Mouse (Mus musculus) liver, embryonic 11.5 days (tissue): Measurements from ENCODE around the gene Atp2b2. TPM values are rescaled to one million over a fixed set of nuclear protein-coding genes. Genes with fewer than 3 reads are reported as not detected.
A peak's percentile ranks its signal among the peaks of the same experiment; 100 is the strongest.

Source experiments
- ATAC-seq: fragments of 200-750 bp; cut with Nextera tagmentation; replicated peaks from 2 replicates; pipeline ENCODE4 v1.8.0; 2017; ENCODE audit warnings: moderate number of reproducible peaks, mild to moderate bottlenecking, moderate TSS enrichment, moderate library complexity; ENCODE audit not compliant: low FRiP score
- DNase-seq: peaks from one replicate; pipeline ENCODE4 v3.0.0-alpha.2; 2017; ENCODE audit warnings: low spot score
- H3K27ac ChIP-seq: fragments of 300-500 bp; sonication (generic); 2 replicates; pipeline ENCODE4 v1.5.1; 2014; ENCODE audit warnings: mild to moderate bottlenecking, low read depth, low read length, control low read depth
- H3K27me3 ChIP-seq: fragments of 300-500 bp; sonication (generic); replicated peaks from 2 replicates; pipeline ENCODE4 v1.6.1; 2014; ENCODE audit warnings: low read length, mixed read lengths; ENCODE audit not compliant: control insufficient read depth, insufficient read depth
- H3K36me3 ChIP-seq: fragments of 300-500 bp; sonication (generic); 2 replicates; pipeline ENCODE4 v1.6.1; 2014; ENCODE audit warnings: mild to moderate bottlenecking, low read length, moderate library complexity, mixed read lengths; ENCODE audit not compliant: control insufficient read depth, insufficient read depth
- H3K4me1 ChIP-seq: fragments of 300-500 bp; sonication (generic); replicated peaks from 2 replicates; pipeline ENCODE4 v1.6.1; 2014; ENCODE audit warnings: low read length, mixed read lengths; ENCODE audit not compliant: control insufficient read depth, insufficient read depth
- H3K4me2 ChIP-seq: fragments of 300-500 bp; sonication (generic); 2 replicates; pipeline ENCODE4 v1.6.1; 2014; ENCODE audit warnings: mild to moderate bottlenecking, control low read depth, moderate library complexity
- H3K4me3 ChIP-seq: fragments of 300-500 bp; sonication (generic); 2 replicates; pipeline ENCODE4 v1.5.1; 2014; ENCODE audit warnings: low read depth, low read length, control low read depth
- H3K9ac ChIP-seq: fragments of 300-500 bp; sonication (generic); 2 replicates; pipeline ENCODE4 v1.6.1; 2014; ENCODE audit warnings: low read depth, low read length, control low read depth
- H3K9me3 ChIP-seq: fragments of 300-500 bp; sonication (generic); 2 replicates; pipeline ENCODE4 v1.6.1; 2016; ENCODE audit warnings: low read length, inconsistent platforms, mixed read lengths; ENCODE audit not compliant: control insufficient read depth
- WGBS: fragments of 180-500 bp; shearing (Covaris S2); extraction: QIAGEN DNeasy Blood & Tissue Kit; methylation state at CpG from one replicate; pipeline ENCODE4 v1.1.7; 2014; 5-methylcytosine and 5-hydroxymethylcytosine counted together
- polyA plus RNA-seq: library from polyadenylated mRNA; unstranded; fragments of >200 nt; fragmentation: Nextera tagmentation; extraction: Ambion mirVana; gene quantifications from 2 replicates; pipeline ENCODE4 v1.2.1, GENCODE M21; 2014

Gene Atp2b2
- polyA plus RNA-seq, 1 experiment from 2014 or later, result 0.62 TPM

DNA sequence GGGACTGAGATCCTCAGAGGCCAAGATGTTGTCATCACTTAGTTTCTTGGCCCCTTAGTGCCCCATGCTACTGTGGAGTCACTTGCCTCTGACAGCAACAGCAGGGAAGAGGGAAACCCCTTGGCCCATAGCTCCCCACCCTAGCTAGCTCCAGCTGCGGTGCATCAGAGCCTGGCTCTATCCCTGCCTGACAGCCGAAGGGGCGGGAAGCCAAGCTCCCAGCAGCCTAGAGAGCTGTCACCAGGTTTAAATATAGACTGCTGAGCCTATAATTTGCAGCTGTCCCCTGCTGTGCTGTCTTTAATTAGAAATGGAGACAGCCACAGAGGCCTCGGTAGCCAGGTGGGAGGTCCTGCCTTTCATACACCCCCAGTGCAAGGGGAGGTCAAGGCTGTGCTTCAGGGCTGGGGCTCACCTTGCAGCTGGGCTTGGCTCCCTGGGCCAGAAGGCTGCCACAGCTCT is 247.1 kb downstream of the Atp2b2 start:
- no peak overlapping the region for H3K4me2 ChIP-seq
- DNase-seq, result no peak
- no peak overlapping the region for H3K9ac ChIP-seq
- H3K4me1 ChIP-seq, result no peaks in the 10 kb centered on the region
- no peaks in the 10 kb centered on the region for H3K9me3 ChIP-seq
- no peak for ATAC-seq
- no peak overlapping the region for H3K4me3 ChIP-seq
- no peaks in the 10 kb centered on the region for H3K36me3 ChIP-seq
- H3K27me3 ChIP-seq, result no peaks in the 10 kb centered on the region
- WGBS, result 24% methylated on average over 4 of the region's 4 CpGs
- no peak overlapping the region for H3K27ac ChIP-seq

DNA sequence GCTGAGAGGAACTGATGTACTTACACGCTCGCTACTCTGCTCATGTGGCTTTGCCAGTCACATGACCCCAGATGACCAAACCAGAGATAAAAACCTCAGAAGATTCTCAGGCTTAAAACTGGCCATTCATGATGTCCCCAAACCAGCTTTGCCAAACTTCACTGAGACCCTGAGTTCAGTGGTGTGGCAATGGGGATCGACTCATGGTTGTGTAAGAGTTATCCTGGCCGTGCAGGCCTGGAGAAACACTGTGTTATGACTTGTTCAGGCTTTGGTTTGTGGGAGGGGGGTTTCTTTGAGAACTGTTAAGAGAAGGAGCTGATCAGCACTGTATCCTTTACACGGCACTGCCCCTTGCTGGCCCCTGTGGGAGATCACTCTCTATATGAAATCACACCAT is 250.0 kb downstream of the Atp2b2 start:
- no peak overlapping the region for H3K4me3 ChIP-seq
- no peak overlapping the region for H3K4me2 ChIP-seq
- H3K9ac ChIP-seq, result no peak overlapping the region
- no peaks in the 10 kb centered on the region for H3K36me3 ChIP-seq
- H3K27me3 ChIP-seq, result no peaks in the 10 kb centered on the region
- ATAC-seq (no peak), DNase-seq (no peak)
- 69% methylated on average over 5 of the region's 5 CpGs for WGBS
- no peaks in the 10 kb centered on the region for H3K4me1 ChIP-seq
- H3K27ac ChIP-seq, result no peak overlapping the region
- no peaks in the 10 kb centered on the region for H3K9me3 ChIP-seq

DNA sequence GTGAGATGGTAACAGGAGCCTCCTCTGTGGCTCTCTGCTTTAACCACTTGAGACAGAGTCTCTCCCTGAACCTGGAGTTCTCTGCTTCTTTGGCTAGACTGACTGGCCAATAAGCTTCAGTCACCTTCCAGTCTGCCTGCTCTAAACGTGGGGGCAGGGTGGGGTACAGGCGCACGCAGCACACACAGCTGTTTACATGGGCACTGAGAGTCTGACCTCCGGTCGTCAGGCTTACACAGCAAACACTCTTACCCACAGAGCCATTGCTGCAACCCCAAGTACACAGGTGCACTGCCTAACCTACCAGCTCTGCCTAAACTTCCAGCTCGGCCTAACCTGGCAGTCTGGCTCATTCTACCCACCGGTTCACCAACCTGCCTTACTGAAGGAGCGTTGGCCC is 251.4 kb downstream of the Atp2b2 start:
- DNase-seq (no peak), ATAC-seq (no peak)
- Histone ChIP-seq H3K27ac (no peak overlapping the region), H3K27me3 (no peaks in the 10 kb centered on the region), H3K9ac (no peak overlapping the region), H3K4me3 (no peak overlapping the region), H3K4me2 (no peak overlapping the region), H3K4me1 (no peaks in the 10 kb centered on the region), H3K9me3 (no peaks in the 10 kb centered on the region), H3K36me3 (no peaks in the 10 kb centered on the region)
- WGBS, result 67% methylated on average over 8 of the region's 8 CpGs

DNA sequence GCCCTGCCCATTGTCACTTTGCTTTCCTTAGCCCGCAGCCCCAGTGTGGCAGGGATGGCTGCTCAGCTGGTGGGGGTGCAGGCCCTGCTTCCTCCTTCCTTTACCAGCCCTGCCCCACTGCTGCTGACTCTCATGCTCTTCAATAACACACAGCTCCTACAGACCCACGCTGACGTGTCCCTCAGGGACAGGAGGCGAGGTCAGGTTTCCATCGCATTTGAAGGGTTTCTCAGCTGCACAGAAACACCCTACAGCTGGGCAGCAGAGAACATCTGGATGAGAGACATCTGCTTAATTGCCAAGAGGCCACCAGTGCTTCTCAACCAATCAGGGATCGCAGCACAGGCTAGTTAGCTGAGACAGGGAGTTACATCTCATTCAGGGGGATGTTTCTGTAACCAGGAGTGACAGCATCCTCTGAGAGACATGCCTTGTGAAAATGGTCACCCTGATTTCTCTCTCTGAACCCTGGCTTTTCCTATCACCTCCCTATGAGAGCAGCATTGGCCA is 254.9 kb downstream of the Atp2b2 start:
- Histone ChIP-seq H3K27ac (no peak overlapping the region), H3K4me3 (no peak overlapping the region), H3K9ac (no peak overlapping the region), H3K9me3 (no peaks in the 10 kb centered on the region), H3K36me3 (no peaks in the 10 kb centered on the region), H3K4me2 (no peak overlapping the region), H3K27me3 (no peaks in the 10 kb centered on the region), H3K4me1 (no peaks in the 10 kb centered on the region)
- no peak for ATAC-seq
- 57% methylated on average over 6 of the region's 6 CpGs for WGBS
- DNase-seq, result no peak

DNA sequence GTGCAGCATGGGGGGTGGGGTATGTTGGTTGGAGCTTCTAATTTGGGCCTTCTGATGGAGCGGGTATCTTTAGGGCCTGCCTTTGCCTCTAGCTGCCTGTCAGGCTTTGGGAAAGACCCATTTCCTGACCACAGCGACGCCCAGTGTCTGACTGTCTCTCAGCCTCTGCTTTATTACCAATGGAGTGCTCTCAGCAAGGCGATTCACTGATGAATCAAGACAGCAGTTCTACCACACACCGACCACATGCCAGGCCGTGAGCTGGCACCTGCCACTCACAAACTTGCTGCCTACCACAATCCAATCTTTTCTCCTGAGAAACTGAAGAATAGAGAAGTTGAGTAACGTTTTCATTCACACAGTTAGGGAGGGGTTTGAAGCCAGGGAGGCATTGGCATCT is 256.8 kb downstream of the Atp2b2 start:
- H3K27me3 ChIP-seq, result no peaks in the 10 kb centered on the region
- no peaks in the 10 kb centered on the region for H3K9me3 ChIP-seq
- no peak overlapping the region for H3K27ac ChIP-seq
- no peak overlapping the region for H3K9ac ChIP-seq
- 63% methylated on average over 7 of the region's 7 CpGs for WGBS
- H3K36me3 ChIP-seq, result no peaks in the 10 kb centered on the region
- H3K4me1 ChIP-seq, result no peaks in the 10 kb centered on the region
- DNase-seq (no peak), ATAC-seq (no peak)
- H3K4me2 ChIP-seq, result no peak overlapping the region
- no peak overlapping the region for H3K4me3 ChIP-seq

DNA sequence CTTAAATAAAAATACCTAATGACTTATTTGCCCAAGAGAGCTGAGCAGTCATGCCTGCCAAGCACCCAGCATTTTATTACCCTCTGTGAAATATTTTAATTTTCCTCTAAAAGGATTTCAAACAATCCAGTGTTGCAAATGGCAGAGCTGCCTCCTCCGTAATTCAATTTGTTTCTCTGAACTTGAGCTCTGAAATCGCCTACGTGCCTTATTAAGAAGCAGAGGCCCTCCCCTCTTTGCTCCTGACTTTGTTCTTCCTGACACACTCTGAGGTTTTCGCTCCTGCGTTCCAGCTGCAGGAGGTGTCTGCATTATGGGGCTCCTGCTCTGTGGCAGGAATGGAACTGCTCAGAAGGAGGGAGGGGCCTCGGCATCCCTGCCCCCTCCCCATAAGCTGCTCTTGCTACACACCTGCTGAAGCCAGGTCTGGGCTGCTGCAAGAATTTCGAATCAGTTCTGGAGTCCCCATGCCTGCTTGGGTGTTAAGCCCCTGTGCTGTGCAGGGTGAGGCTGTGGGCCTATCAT is 264.1 kb downstream of the Atp2b2 start:
- H3K9me3 ChIP-seq, result no peaks in the 10 kb centered on the region
- WGBS, result 62% methylated on average over 7 of the region's 7 CpGs
- no peaks in the 10 kb centered on the region for H3K4me1 ChIP-seq
- ATAC-seq (no peak), DNase-seq (no peak)
- H3K36me3 ChIP-seq, result no peaks in the 10 kb centered on the region
- H3K4me3 ChIP-seq, result no peak overlapping the region
- no peak overlapping the region for H3K27ac ChIP-seq
- H3K27me3 ChIP-seq, result no peaks in the 10 kb centered on the region
- H3K9ac ChIP-seq, result no peak overlapping the region
- no peak overlapping the region for H3K4me2 ChIP-seq

DNA sequence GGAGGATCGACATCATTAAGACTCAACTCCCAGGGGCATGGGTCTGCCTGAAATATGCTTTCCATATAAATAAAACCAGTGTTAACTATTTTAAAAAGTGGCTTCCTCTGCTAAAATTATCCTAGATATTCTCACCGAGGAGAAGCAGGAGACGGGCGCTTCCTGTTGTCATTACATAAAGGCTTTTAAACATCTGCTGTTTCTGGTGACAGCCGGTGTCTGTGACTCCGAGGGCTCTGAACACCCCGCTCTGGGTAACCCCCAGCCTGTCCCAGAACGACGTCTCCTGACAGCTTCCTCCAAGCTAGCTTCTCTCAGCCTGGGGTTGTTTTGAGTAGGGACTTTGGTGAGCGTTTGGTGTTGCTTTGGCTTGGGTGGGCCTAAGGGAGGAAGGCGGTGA is 273.6 kb downstream of the Atp2b2 start:
- Histone ChIP-seq H3K4me1 (no peaks in the 10 kb centered on the region), H3K9ac (no peak overlapping the region), H3K36me3 (no peaks in the 10 kb centered on the region), H3K4me3 (no peak overlapping the region), H3K4me2 (no peak overlapping the region), H3K27ac (no peak overlapping the region), H3K27me3 (no peaks in the 10 kb centered on the region), H3K9me3 (no peaks in the 10 kb centered on the region)
- 57% methylated on average over 11 of the region's 11 CpGs for WGBS
- no peak for DNase-seq
- ATAC-seq, result no peak

DNA sequence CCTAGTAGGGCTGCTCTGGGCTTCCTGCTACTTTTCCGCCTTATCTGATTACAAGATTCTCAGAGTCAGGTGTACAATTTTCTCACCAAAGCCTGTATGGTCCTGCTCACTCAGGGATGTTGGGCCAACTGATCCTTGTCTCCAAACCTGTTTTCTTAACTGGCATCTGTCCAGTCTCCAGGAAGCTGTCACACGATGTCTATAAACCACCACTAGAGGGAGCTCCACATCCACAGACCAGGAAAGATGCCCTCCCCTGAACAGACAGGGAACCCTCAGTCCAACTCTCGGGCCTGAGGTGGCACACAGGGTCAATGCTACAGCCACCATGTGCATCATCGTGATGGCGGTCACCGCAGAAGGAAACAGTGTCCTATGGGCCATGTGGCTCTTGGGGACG is 280.8 kb downstream of the Atp2b2 start:
- H3K9ac ChIP-seq, result no peak overlapping the region
- ATAC-seq (no peak), DNase-seq (peak; percentile 43)
- 30% methylated on average over 7 of the region's 7 CpGs for WGBS
- no peaks in the 10 kb centered on the region for H3K9me3 ChIP-seq
- H3K36me3 ChIP-seq, result no peaks in the 10 kb centered on the region
- 0 out of 2 replicates have a peak, but pooled peaks cover 2% of the 10 kb centered on the region for H3K27me3 ChIP-seq
- H3K4me3 ChIP-seq, result no peak overlapping the region
- H3K27ac ChIP-seq, result no peak overlapping the region
- no peaks in the 10 kb centered on the region for H3K4me1 ChIP-seq
- no peak overlapping the region for H3K4me2 ChIP-seq

DNA sequence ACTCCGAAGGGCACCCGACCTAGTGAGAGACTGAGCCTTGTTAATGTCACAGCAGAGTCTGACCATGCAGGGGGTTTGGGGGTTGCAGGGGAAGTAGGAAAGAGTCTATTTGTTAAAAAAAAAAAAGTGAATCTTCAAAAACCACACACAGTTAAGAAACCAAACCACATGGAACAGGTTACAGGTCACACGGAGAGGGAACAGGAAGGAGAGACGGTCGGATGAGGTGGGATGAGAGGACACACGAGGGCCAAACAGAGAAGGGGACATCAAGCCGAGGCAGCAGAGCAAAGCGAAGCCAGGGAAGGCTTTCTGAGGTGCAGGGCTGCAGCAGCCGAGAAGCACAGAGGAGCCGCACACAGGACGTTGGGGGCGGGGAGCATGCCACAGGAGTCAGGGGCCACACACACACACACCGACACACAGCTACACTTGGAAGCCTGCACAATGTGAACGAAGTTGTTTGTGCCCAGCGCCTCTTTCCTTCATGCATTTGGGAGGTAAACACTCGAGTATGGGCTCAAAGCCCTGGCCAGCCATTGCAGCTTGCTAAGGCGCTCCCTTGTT is 293.2 kb downstream of the Atp2b2 start:
- H3K4me1 ChIP-seq, result no peaks in the 10 kb centered on the region
- no peak overlapping the region for H3K4me2 ChIP-seq
- no peaks in the 10 kb centered on the region for H3K36me3 ChIP-seq
- peaks cover 26% of the 10 kb centered on the region for H3K27me3 ChIP-seq
- ATAC-seq, result no peak
- H3K4me3 ChIP-seq, result no peak overlapping the region
- no peak for DNase-seq
- WGBS, result 53% methylated on average over 17 of the region's 17 CpGs
- no peak overlapping the region for H3K9ac ChIP-seq
- H3K9me3 ChIP-seq, result no peaks in the 10 kb centered on the region
- H3K27ac ChIP-seq, result no peak overlapping the region
